Mouse (Mus musculus) forebrain, embryonic 10.5 days (tissue): ENCODE results near the gene Atp9a. TPM values are rescaled to one million over a fixed set of nuclear protein-coding genes. Genes with fewer than 3 reads are reported as not detected.

Experiments
- DNase-seq: peaks from one replicate; pipeline ENCODE4 v3.0.0-alpha.2; 2017; ENCODE audit warnings: low spot score; ENCODE audit errors: extremely low spot score
- H3K27ac ChIP-seq: fragments of 300-500 bp; sonication (generic); 2 replicates; pipeline ENCODE4 v1.5.1; 2016; ENCODE audit warnings: mild to moderate bottlenecking
- H3K27me3 ChIP-seq: fragments of 300-500 bp; sonication (generic); 2 replicates; pipeline ENCODE4 v1.6.1; 2016; ENCODE audit warnings: mild to moderate bottlenecking; ENCODE audit not compliant: poor library complexity, severe bottlenecking
- H3K36me3 ChIP-seq: fragments of 300-500 bp; sonication (generic); replicated peaks from 2 replicates; pipeline ENCODE4 v1.6.1; 2016; ENCODE audit warnings: mild to moderate bottlenecking, moderate library complexity
- H3K4me1 ChIP-seq: fragments of 300-500 bp; sonication (generic); 2 replicates; pipeline ENCODE4 v1.6.1; 2016
- H3K4me3 ChIP-seq: fragments of 300-500 bp; sonication (generic); 2 replicates; pipeline ENCODE4 v1.5.1; 2016; ENCODE audit warnings: mild to moderate bottlenecking, moderate library complexity
- H3K9me3 ChIP-seq: fragments of 300-500 bp; sonication (generic); 2 replicates; pipeline ENCODE4 v1.6.1; 2016; ENCODE audit warnings: mild to moderate bottlenecking, moderate library complexity
- WGBS: fragments of 180-500 bp; shearing (Covaris S2); methylation state at CpG from one replicate; pipeline ENCODE4 v1.1.7; 2016; 5-methylcytosine and 5-hydroxymethylcytosine counted together
- polyA plus RNA-seq: library from polyadenylated mRNA; unstranded; fragments of >200 nt; fragmentation: Nextera tagmentation; extraction: Ambion mirVana; gene quantifications from 2 replicates; pipeline ENCODE4 v1.2.1, GENCODE M21; 2016

Gene Atp9a
- polyA plus RNA-seq, 1 experiment from 2014 or later, result 8.7 TPM

- Histone ChIP-seq H3K36me3 (peaks cover 27% of the 10 kb centered on the region), H3K9me3 (no peaks in the 10 kb centered on the region), H3K4me1 (0 out of 2 replicates have a peak, but pooled peaks cover 9% of the 10 kb centered on the region), H3K27me3 (peaks cover 7% of the 10 kb centered on the region), H3K4me3 (no peak overlapping the region), H3K27ac (no peak overlapping the region)
- 90% methylated on average over 14 of the region's 14 CpGs for WGBS
- DNase-seq, result no peak
Measured at GRCm38 (mm10) chr2:168670241-168670640, 72.0 kb downstream of the Atp9a start.

GRCm38 (mm10) chr2:168669762-168670161, 72.4 kb downstream of the Atp9a start:
- no peak overlapping the region for H3K27ac ChIP-seq
- no peak overlapping the region for H3K4me3 ChIP-seq
- WGBS, result 71% methylated on average over 13 of the region's 13 CpGs
- no peak for DNase-seq
- 0 out of 2 replicates have a peak, but pooled peaks cover 2% of the 10 kb centered on the region for H3K27me3 ChIP-seq
- peaks cover 23% of the 10 kb centered on the region for H3K36me3 ChIP-seq
- 0 out of 2 replicates have a peak, but pooled peaks cover 9% of the 10 kb centered on the region for H3K4me1 ChIP-seq
- no peaks in the 10 kb centered on the region for H3K9me3 ChIP-seq

- Histone ChIP-seq H3K27ac (no peak overlapping the region), H3K4me1 (0 out of 2 replicates have a peak, but pooled peaks cover 9% of the 10 kb centered on the region), H3K27me3 (no peaks in the 10 kb centered on the region), H3K4me3 (no peak overlapping the region), H3K36me3 (peaks cover 5% of the 10 kb centered on the region; the same call in 1 of the 2 replicates), H3K9me3 (no peaks in the 10 kb centered on the region)
- 82% methylated on average over 13 of the region's 13 CpGs for WGBS
- DNase-seq, result no peak
Measured at GRCm38 (mm10) chr2:168667745-168668144, 74.5 kb downstream of the Atp9a start.

GRCm38 (mm10) chr2:168665680-168666079, 76.5 kb downstream of the Atp9a start:
- Histone ChIP-seq H3K36me3 (no peaks in the 10 kb centered on the region), H3K4me1 (0 out of 2 replicates have a peak, but pooled peaks cover 9% of the 10 kb centered on the region), H3K27me3 (peaks cover 6% of the 10 kb centered on the region; the same call in 1 of the 2 replicates), H3K4me3 (no peak overlapping the region), H3K9me3 (no peaks in the 10 kb centered on the region), H3K27ac (no peak overlapping the region)
- WGBS, result 89% methylated on average over 4 of the region's 4 CpGs
- no peak for DNase-seq

GRCm38 (mm10) chr2:168663716-168664115, 78.5 kb downstream of the Atp9a start:
- Histone ChIP-seq H3K4me1 (0 out of 2 replicates have a peak, but pooled peaks cover 3% of the 10 kb centered on the region), H3K27ac (no peak overlapping the region), H3K9me3 (no peaks in the 10 kb centered on the region), H3K27me3 (peaks cover 6% of the 10 kb centered on the region; the same call in 1 of the 2 replicates), H3K4me3 (no peak overlapping the region), H3K36me3 (no peaks in the 10 kb centered on the region)
- 74% methylated on average over 5 of the region's 5 CpGs for WGBS
- DNase-seq, result no peak

GRCm38 (mm10) chr2:168663216-168663615, 79.0 kb downstream of the Atp9a start:
- H3K27me3 ChIP-seq, result peaks cover 6% of the 10 kb centered on the region; the same call in 1 of the 2 replicates

GRCm38 (mm10) chr2:168661802-168662201, 80.4 kb downstream of the Atp9a start:
- no peaks in the 10 kb centered on the region for H3K9me3 ChIP-seq
- no peak for DNase-seq

More at GRCm38 (mm10) chr2:168663216-168663615, 79.0 kb downstream of the Atp9a start:
- no peak for DNase-seq
- Histone ChIP-seq H3K27ac (no peak overlapping the region), H3K9me3 (no peaks in the 10 kb centered on the region), H3K36me3 (no peaks in the 10 kb centered on the region), H3K4me3 (no peak overlapping the region), H3K4me1 (no peaks in the 10 kb centered on the region)
- WGBS, result 86% methylated on average over 7 of the region's 7 CpGs

GRCm38 (mm10) chr2:168660344-168660743, 81.9 kb downstream of the Atp9a start:
- DNase-seq, result no peak
- 49% methylated on average over 5 of the region's 5 CpGs for WGBS

More at GRCm38 (mm10) chr2:168661802-168662201, 80.4 kb downstream of the Atp9a start:
- Histone ChIP-seq H3K27ac (no peak overlapping the region), H3K36me3 (no peaks in the 10 kb centered on the region), H3K4me3 (no peak overlapping the region), H3K27me3 (peaks cover 6% of the 10 kb centered on the region; the same call in 1 of the 2 replicates), H3K4me1 (peaks cover 5% of the 10 kb centered on the region)
- whole genome bisulfite sequencing, result 67% methylated on average over 15 of the region's 15 CpGs

GRCm38 (mm10) chr2:168658551-168658950, 83.7 kb downstream of the Atp9a start:
- no peak overlapping the region for H3K27ac ChIP-seq
- no peak for DNase-seq
- no peaks in the 10 kb centered on the region for H3K36me3 ChIP-seq
- no peaks in the 10 kb centered on the region for H3K9me3 ChIP-seq
- H3K4me1 ChIP-seq, result peaks cover 13% of the 10 kb centered on the region
- WGBS, result 92% methylated on average over 11 of the region's 11 CpGs
- H3K27me3 ChIP-seq, result peaks cover 6% of the 10 kb centered on the region; the same call in 1 of the 2 replicates
- H3K4me3 ChIP-seq, result no peak overlapping the region

More at GRCm38 (mm10) chr2:168660344-168660743, 81.9 kb downstream of the Atp9a start:
- Histone ChIP-seq H3K27me3 (peaks cover 6% of the 10 kb centered on the region; the same call in 1 of the 2 replicates), H3K4me3 (no peak overlapping the region), H3K4me1 (peaks cover 9% of the 10 kb centered on the region), H3K27ac (no peak overlapping the region), H3K36me3 (no peaks in the 10 kb centered on the region), H3K9me3 (no peaks in the 10 kb centered on the region)

- Histone ChIP-seq H3K27me3 (no peaks in the 10 kb centered on the region), H3K9me3 (no peaks in the 10 kb centered on the region), H3K36me3 (no peaks in the 10 kb centered on the region), H3K27ac (no peak overlapping the region), H3K4me3 (no peak overlapping the region), H3K4me1 (peaks cover 13% of the 10 kb centered on the region)
- no peak for DNase-seq
- 78% methylated on average over 16 of the region's 16 CpGs for WGBS
Measured at GRCm38 (mm10) chr2:168656569-168657308, 85.5 kb downstream of the Atp9a start.

GRCm38 (mm10) chr2:168654983-168655669, 87.1 kb downstream of the Atp9a start:
- 83% methylated on average over 17 of the region's 17 CpGs for WGBS
- H3K27ac ChIP-seq, result no peak overlapping the region
- DNase-seq, result no peak
- H3K9me3 ChIP-seq, result no peaks in the 10 kb centered on the region
- no peaks in the 10 kb centered on the region for H3K27me3 ChIP-seq
- peaks cover 13% of the 10 kb centered on the region for H3K4me1 ChIP-seq
- H3K36me3 ChIP-seq, result no peaks in the 10 kb centered on the region
- H3K4me3 ChIP-seq, result no peak overlapping the region

- Histone ChIP-seq H3K4me3 (no peak overlapping the region), H3K27ac (no peak overlapping the region), H3K36me3 (no peaks in the 10 kb centered on the region), H3K9me3 (no peaks in the 10 kb centered on the region), H3K4me1 (peaks cover 13% of the 10 kb centered on the region), H3K27me3 (no peaks in the 10 kb centered on the region)
- no peak for DNase-seq
- 82% methylated on average over 9 of the region's 9 CpGs for WGBS
Measured at GRCm38 (mm10) chr2:168654482-168654881, 87.7 kb downstream of the Atp9a start.
